Mouse (Mus musculus): ENCODE data around the gene Exosc8. TPM values are rescaled to one million over a fixed set of nuclear protein-coding genes. Genes with fewer than 3 reads are reported as not detected.

The Exosc8 gene
- total and polyA plus RNA-seq, 3 experiments: 10.7 to 19.7 (median 19.0) TPM

DNA sequence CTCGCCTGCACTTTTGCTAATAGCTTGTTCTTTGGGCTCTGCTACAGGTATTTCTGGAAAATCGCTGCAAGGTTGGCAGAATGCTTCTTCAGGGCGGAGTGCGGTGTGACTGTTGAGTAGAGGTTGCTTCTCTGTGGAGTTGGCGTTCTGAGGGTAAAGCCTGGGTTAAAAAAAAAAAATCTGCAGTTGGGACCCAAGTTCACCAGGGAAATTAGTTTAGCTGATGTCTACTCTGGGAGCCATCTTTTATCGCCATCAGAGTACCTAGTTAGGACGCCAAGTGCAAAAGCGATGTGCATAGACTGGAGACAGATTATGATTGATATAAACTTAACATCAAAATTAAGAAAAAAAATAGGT, 42.2 kb downstream of the Exosc8 start:
- intact Hi-C loops (cut with DNase I): loop anchor here (2.0 to 5.0 kb wide), 2 partner anchors 42 to 114 kb away; partner anchors contain the start of genes Alg5, Exosc8 and Rfxap
- H3K4me1 ChIP-seq (ENCODE audit: control insufficient read depth, insufficient read depth, low read length): peaks cover 2% of the 10 kb centered on the region; the same call in 1 of the 2 replicates
- 2% methylated on average over 8 of the region's 8 CpGs for WGBS
- H3K27ac ChIP-seq: peak overlapping the region; percentile 88
- DNase-seq: no peak
- H3K27me3 ChIP-seq (ENCODE audit: control insufficient read depth, insufficient read depth, low read length): no peaks in the 10 kb centered on the region
- peak overlapping the region; percentile 90 for H3K9ac ChIP-seq (ENCODE audit: low read depth, low read length)
- H3K36me3 ChIP-seq (ENCODE audit: control insufficient read depth, insufficient read depth, low read length): peaks cover 2% of the 10 kb centered on the region
- TF ChIP-seq CTCF (IDR thresholded peaks at IDR 0.05) (no peak), EP300 (IDR thresholded peaks at IDR 0.05; ENCODE audit: insufficient read depth, low read depth, low read length) (no peak), POLR2A (IDR thresholded peaks at IDR 0.05; ENCODE audit: insufficient read depth, low read depth, low read length) (no peak)
- peak overlapping the region; percentile 92 for H3K4me3 ChIP-seq
- H3K79me2 ChIP-seq (replicated peaks; ENCODE audit: control insufficient read depth, insufficient read depth, low read length): no peaks in the 10 kb centered on the region

DNA sequence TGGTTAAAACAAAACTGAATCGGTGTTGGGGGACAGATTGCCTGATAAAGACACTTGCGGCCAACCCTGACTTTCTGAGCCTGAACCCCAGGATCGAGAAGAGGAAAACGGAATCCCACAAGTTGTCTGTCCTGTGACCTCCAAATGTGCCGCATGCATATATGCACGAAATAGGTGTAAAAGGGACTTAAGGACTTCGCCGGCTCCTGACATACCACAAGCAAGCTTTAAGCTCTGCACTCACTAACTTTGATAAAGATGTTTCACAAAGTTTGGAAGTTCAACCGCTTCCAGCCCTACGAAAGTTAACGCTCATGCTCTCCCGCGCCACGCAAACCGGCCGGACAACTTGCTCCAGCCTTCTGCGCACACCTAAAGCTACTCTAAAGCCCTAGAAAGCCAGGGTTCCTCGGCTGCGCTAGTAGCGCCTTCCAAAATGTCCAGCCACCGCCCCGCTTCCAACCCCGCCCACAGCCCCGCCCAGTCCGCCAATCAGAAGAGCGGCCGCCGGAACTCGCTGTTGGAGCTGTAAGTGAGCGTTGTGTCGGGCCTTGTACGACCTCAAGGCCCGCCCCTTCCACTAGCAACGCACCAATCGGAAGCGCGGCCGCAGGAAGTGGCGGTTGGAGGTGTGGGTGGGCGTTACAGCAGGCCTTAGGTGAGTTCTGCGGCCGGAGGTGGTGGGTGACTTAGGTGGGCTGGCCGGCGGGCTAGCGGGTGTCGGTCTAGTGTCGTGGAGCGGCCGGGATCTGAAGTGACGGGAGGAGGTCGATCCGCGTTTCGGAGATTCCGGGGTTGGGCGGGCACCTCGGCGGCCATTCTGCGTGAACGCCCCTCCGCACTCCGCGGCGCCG, 42.8 kb downstream of the Exosc8 start, which contains the start of gene Supt20:
Gene Supt20 (plus strand): TSS at position 606 of the 854 bp plus-strand sequence.
- peak within 1 kb of the TSS; percentile 90 for H3K9ac ChIP-seq (ENCODE audit: low read depth, low read length)
- peak within 1 kb of the TSS; percentile 88 for H3K27ac ChIP-seq
- no peak for TF ChIP-seq CTCF (IDR thresholded peaks at IDR 0.05)
- TF ChIP-seq POLR2A (IDR thresholded peaks at IDR 0.05; ENCODE audit: insufficient read depth, low read depth, low read length): peak; percentile 94
- TF ChIP-seq EP300 (IDR thresholded peaks at IDR 0.05; ENCODE audit: insufficient read depth, low read depth, low read length): no peak
- no peaks in the 10 kb centered on the region for H3K27me3 ChIP-seq (ENCODE audit: control insufficient read depth, insufficient read depth, low read length)
- WGBS: 1% methylated on average over 65 of the region's 65 CpGs
- peaks cover 2% of the 10 kb centered on the region; the same call in 1 of the 2 replicates for H3K4me1 ChIP-seq (ENCODE audit: control insufficient read depth, insufficient read depth, low read length)
- peak within 1 kb of the TSS; percentile 92 for H3K4me3 ChIP-seq
- DNase-seq: peak; percentile 92 to 96
- H3K36me3 ChIP-seq (ENCODE audit: control insufficient read depth, insufficient read depth, low read length): peaks cover 2% of the 10 kb centered on the region
- intact Hi-C loops (cut with DNase I): loop anchor here (2.0 to 5.0 kb wide), 2 partner anchors 42 to 115 kb away; partner anchors contain the start of genes Alg5, Exosc8 and Rfxap
- H3K79me2 ChIP-seq (replicated peaks; ENCODE audit: control insufficient read depth, insufficient read depth, low read length): no peaks in the 10 kb centered on the region

DNA sequence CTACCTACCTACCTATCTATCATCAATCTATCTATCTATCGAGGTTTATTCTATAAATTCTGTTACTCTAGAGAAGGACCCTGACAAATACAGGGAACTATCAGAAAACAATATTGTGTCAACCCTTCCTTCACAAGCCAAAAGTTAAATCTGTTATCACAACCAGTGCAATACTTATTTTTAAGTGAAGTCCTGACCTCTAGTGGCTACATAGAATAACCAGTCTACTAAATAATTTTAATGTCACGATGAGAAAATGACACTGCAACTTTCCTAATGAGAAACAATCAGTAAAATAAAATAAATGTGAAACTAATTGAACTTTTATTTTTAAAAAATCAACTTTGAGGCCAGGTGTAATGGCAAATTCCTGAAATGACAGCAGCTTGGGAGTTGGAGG, 46.1 kb downstream of the Exosc8 start:
- Histone ChIP-seq H3K9ac (ENCODE audit: low read depth, low read length) (no peak overlapping the region), H3K36me3 (ENCODE audit: control insufficient read depth, insufficient read depth, low read length) (no peaks in the 10 kb centered on the region), H3K27ac (no peak overlapping the region), H3K4me1 (ENCODE audit: control insufficient read depth, insufficient read depth, low read length) (peaks cover 2% of the 10 kb centered on the region; the same call in 1 of the 2 replicates), H3K27me3 (ENCODE audit: control insufficient read depth, insufficient read depth, low read length) (no peaks in the 10 kb centered on the region), H3K79me2 (replicated peaks; ENCODE audit: control insufficient read depth, insufficient read depth, low read length) (no peaks in the 10 kb centered on the region), H3K4me3 (no peak overlapping the region)
- DNase-seq: no peak
- TF ChIP-seq CTCF (IDR thresholded peaks at IDR 0.05): peak; percentile 71
- TF ChIP-seq POLR2A (IDR thresholded peaks at IDR 0.05; ENCODE audit: insufficient read depth, low read depth, low read length): no peak
- 23% methylated on average over 2 of the region's 2 CpGs for WGBS
- intact Hi-C loops (cut with DNase I): loop anchor here (5.0 kb wide), 1 partner anchor 337 kb away; no protein-coding TSS in a partner anchor

- no peak for TF ChIP-seq EP300 (IDR thresholded peaks at IDR 0.05; ENCODE audit: insufficient read depth, low read depth, low read length)
- no peak for TF ChIP-seq POLR2A (IDR thresholded peaks at IDR 0.05; ENCODE audit: insufficient read depth, low read depth, low read length)
- no peak for TF ChIP-seq CTCF (IDR thresholded peaks at IDR 0.05)
- Histone ChIP-seq H3K9ac (ENCODE audit: low read depth, low read length) (no peak overlapping the region), H3K4me3 (no peak overlapping the region), H3K4me1 (ENCODE audit: control insufficient read depth, insufficient read depth, low read length) (no peaks in the 10 kb centered on the region), H3K79me2 (replicated peaks; ENCODE audit: control insufficient read depth, insufficient read depth, low read length) (no peaks in the 10 kb centered on the region), H3K27ac (no peak overlapping the region), H3K36me3 (ENCODE audit: control insufficient read depth, insufficient read depth, low read length) (no peaks in the 10 kb centered on the region), H3K27me3 (ENCODE audit: control insufficient read depth, insufficient read depth, low read length) (no peaks in the 10 kb centered on the region)
- DNase-seq: no peak
- 73% methylated on average over 2 of the region's 2 CpGs for WGBS
- intact Hi-C loops (cut with DNase I): loop anchor here (5.0 kb wide), 1 partner anchor 335 kb away; no protein-coding TSS in a partner anchor
Observed at GRCm38 (mm10) chr3:54687245-54687644, 47.9 kb downstream of the Exosc8 start.

DNA sequence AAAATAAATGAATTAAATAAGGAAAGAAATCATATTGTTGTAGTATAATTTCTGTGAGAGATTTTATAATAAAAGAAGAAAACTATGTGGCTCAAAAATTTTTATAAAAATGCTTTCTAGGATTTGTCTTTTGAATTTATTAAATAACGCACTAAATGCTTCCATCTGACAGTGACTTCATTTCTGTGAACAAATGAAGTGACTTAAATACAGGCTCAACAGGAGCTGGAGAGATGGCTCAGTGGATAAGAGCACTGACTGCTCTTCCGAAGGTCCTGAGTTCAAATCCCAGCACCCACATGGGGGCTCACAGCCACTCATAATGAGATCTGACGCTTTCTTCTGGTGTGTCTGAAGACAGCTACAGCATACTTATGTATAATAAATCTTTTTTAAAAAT, 50.0 kb downstream of the Exosc8 start:
- DNase-seq: no peak

More for the DNA sequence above, 50.0 kb downstream of the Exosc8 start:
- Histone ChIP-seq H3K36me3 (ENCODE audit: control insufficient read depth, insufficient read depth, low read length) (no peaks in the 10 kb centered on the region), H3K79me2 (replicated peaks; ENCODE audit: control insufficient read depth, insufficient read depth, low read length) (no peaks in the 10 kb centered on the region), H3K4me1 (ENCODE audit: control insufficient read depth, insufficient read depth, low read length) (no peaks in the 10 kb centered on the region), H3K27me3 (ENCODE audit: control insufficient read depth, insufficient read depth, low read length) (no peaks in the 10 kb centered on the region), H3K27ac (no peak overlapping the region), H3K9ac (ENCODE audit: low read depth, low read length) (no peak overlapping the region), H3K4me3 (no peak overlapping the region)
- 94% methylated on average over 3 of the region's 3 CpGs for WGBS
- TF ChIP-seq CTCF (IDR thresholded peaks at IDR 0.05): no peak
- TF ChIP-seq EP300 (IDR thresholded peaks at IDR 0.05; ENCODE audit: insufficient read depth, low read depth, low read length): no peak
- intact Hi-C loops (cut with DNase I): loop anchor here (5.0 kb wide), 1 partner anchor 333 kb away; no protein-coding TSS in a partner anchor

All from heart, adult 2 months (tissue).